In genomic region chr14:120297833-120298232, GRCm38 (mm10) we compare ENCODE assay signal across 13 mouse cellular contexts. TPM values are rescaled to one million over a fixed set of nuclear protein-coding genes. Genes with fewer than 3 reads are reported as not detected.
DNase-seq lines count a peak whose midpoint lies in the region; ATAC-seq and TF ChIP-seq lines count a peak whose summit lies in the region.
"Had no signal": no experiment of that assay in that cellular context is flagged by ENCODE, and none has a peak within 500 bp of the region (broad histone marks: within the 10 kb centered on the region; RNA-seq: fewer than 3 reads in every experiment).

No protein-coding gene starts in this region.

- no peak for TF ChIP-seq EP300 in lung, postnatal 0 days (IDR thresholded peaks at IDR 0.05)
- no peak for TF ChIP-seq EP300 in stomach, postnatal 0 days (optimal IDR thresholded peaks at IDR 0.05)

- H3K36me3 ChIP-seq in heart, embryonic 11.5 days (ENCODE audit: control insufficient read depth, insufficient read depth, low read length): no peaks in the 10 kb centered on the region
- H3K36me3 ChIP-seq in lung, postnatal 0 days (ENCODE audit: insufficient read depth, low read length): no peaks in the 10 kb centered on the region
- H3K36me3 ChIP-seq in intestine, embryonic 16.5 days (ENCODE audit: control insufficient read depth, insufficient read depth, low read length): no peaks in the 10 kb centered on the region
- H3K36me3 ChIP-seq in stomach, postnatal 0 days (ENCODE audit: control insufficient read depth, insufficient read depth, low read length): no peaks in the 10 kb centered on the region
- H3K36me3 ChIP-seq: hindbrain, embryonic 15.5 days; liver, embryonic 15.5 days had no signal

- WGBS in heart, embryonic 11.5 days (ENCODE audit: insufficient replicate concordance): 52% methylated on average over 6 of the region's 6 CpGs
- WGBS in lung, postnatal 0 days: 54% methylated on average over 6 of the region's 6 CpGs
- WGBS in intestine, embryonic 16.5 days: 49% methylated on average over 6 of the region's 6 CpGs
- 60% methylated on average over 6 of the region's 6 CpGs for WGBS in stomach, postnatal 0 days

- no peak for DNase-seq in heart, postnatal 25 days (ENCODE audit: low spot score)
- no peak for DNase-seq in lung, postnatal 0 days (ENCODE audit: low spot score)
- DNase-seq in lung, postnatal 10 days: no peak
- no peak for DNase-seq in stomach, postnatal 0 days (ENCODE audit: low spot score)
- DNase-seq in left cerebral cortex, postnatal 36 days (ENCODE audit: low spot score in 2 of 2): no peak
- DNase-seq in testis, postnatal 10 days (ENCODE audit: low spot score): no peak
- DNase-seq: cerebellum, adult 9-11 months; midbrain, embryonic 14.5 days had no signal

- H3K4me1 ChIP-seq in heart, embryonic 11.5 days (ENCODE audit: control insufficient read depth, insufficient read depth, low read length): peaks cover 65% of the 10 kb centered on the region
- H3K4me1 ChIP-seq in lung, postnatal 0 days (ENCODE audit: insufficient read depth, low read depth, low read length): peaks cover 60% of the 10 kb centered on the region
- H3K4me1 ChIP-seq in intestine, embryonic 16.5 days (ENCODE audit: control insufficient read depth, insufficient read depth, low read length): peaks cover 60% of the 10 kb centered on the region
- H3K4me1 ChIP-seq in stomach, postnatal 0 days (replicated peaks; ENCODE audit: control insufficient read depth, insufficient read depth): peaks cover 21% of the 10 kb centered on the region

- TF ChIP-seq CTCF in lung, postnatal 0 days (IDR thresholded peaks at IDR 0.05): no peak
- TF ChIP-seq CTCF in stomach, postnatal 0 days (IDR thresholded peaks at IDR 0.05; ENCODE audit: low read depth): no peak

- no peaks in the 10 kb centered on the region for H3K27me3 ChIP-seq in heart, embryonic 11.5 days (ENCODE audit: control insufficient read depth, insufficient read depth, low read length)
- no peaks in the 10 kb centered on the region for H3K27me3 ChIP-seq in lung, postnatal 0 days (replicated peaks; ENCODE audit: insufficient read depth, low read length)
- H3K27me3 ChIP-seq in intestine, embryonic 16.5 days (replicated peaks; ENCODE audit: control insufficient read depth, insufficient read depth, low read length): no peaks in the 10 kb centered on the region
- H3K27me3 ChIP-seq in stomach, postnatal 0 days (ENCODE audit: control insufficient read depth, insufficient read depth, low read length): no peaks in the 10 kb centered on the region
- H3K27me3 ChIP-seq: hindbrain, embryonic 15.5 days; liver, embryonic 15.5 days had no signal

- H3K9ac ChIP-seq in heart, embryonic 11.5 days (ENCODE audit: low read depth, low read length): peak overlapping the region; percentile 56; the same call in 1 of the 2 replicates
- H3K9ac ChIP-seq in lung, postnatal 0 days (replicated peaks; ENCODE audit: low read depth): no peak overlapping the region
- 0 out of 2 replicates have a peak overlapping the region, but pooled peaks have one; percentile 44 for H3K9ac ChIP-seq in intestine, embryonic 16.5 days (ENCODE audit: low read depth, low read length)
- no peak overlapping the region for H3K9ac ChIP-seq in stomach, postnatal 0 days (ENCODE audit: low read length)
- H3K9ac ChIP-seq: hindbrain, embryonic 15.5 days; liver, embryonic 15.5 days had no signal

- peak overlapping the region; percentile 12; the same call in 1 of the 2 replicates for H3K4me2 ChIP-seq in heart, embryonic 11.5 days
- peak overlapping the region; percentile 41; the same call in 1 of the 2 replicates for H3K4me2 ChIP-seq in lung, postnatal 0 days (replicated peaks; ENCODE audit: low read depth, low read length)
- peak overlapping the region; percentile 32; the same call in 1 of the 2 replicates for H3K4me2 ChIP-seq in intestine, embryonic 16.5 days (ENCODE audit: low read depth, low read length)
- H3K4me2 ChIP-seq in stomach, postnatal 0 days (replicated peaks; ENCODE audit: low read depth): peak overlapping the region; percentile 31; the same call in 1 of the 2 replicates
- H3K4me2 ChIP-seq: hindbrain, embryonic 15.5 days; liver, embryonic 15.5 days had no signal

- no peak overlapping the region for H3K4me3 ChIP-seq in heart, embryonic 11.5 days (ENCODE audit: low read depth, low read length)
- H3K4me3 ChIP-seq in lung, postnatal 0 days (ENCODE audit: low read depth, low read length): peak overlapping the region; percentile 15; the same call in 1 of the 2 replicates
- H3K4me3 ChIP-seq in intestine, embryonic 16.5 days (ENCODE audit: low read length): no peak overlapping the region
- H3K4me3 ChIP-seq in stomach, postnatal 0 days (ENCODE audit: low read depth, low read length): no peak overlapping the region
- H3K4me3 ChIP-seq: erythroblast, embryonic 14.5 days; hindbrain, embryonic 15.5 days; liver, embryonic 15.5 days had no signal

- intact Hi-C loops in heart, postnatal 25 days (cut with DNase I): loop anchor here (2.0 kb wide), 1 partner anchor 19 kb away; no protein-coding TSS in a partner anchor
- intact Hi-C loops in left cerebral cortex, postnatal 36 days (cut with DNase I): no loop called here

- peak overlapping the region; percentile 83 for H3K27ac ChIP-seq in heart, embryonic 11.5 days (ENCODE audit: low read depth, low read length)
- H3K27ac ChIP-seq in lung, postnatal 0 days (ENCODE audit: low read length): peak overlapping the region; percentile 73
- peak overlapping the region; percentile 89 for H3K27ac ChIP-seq in intestine, embryonic 16.5 days (ENCODE audit: low read length)
- peak overlapping the region; percentile 26; the same call in 1 of the 2 replicates for H3K27ac ChIP-seq in stomach, postnatal 0 days (replicated peaks)
- H3K27ac ChIP-seq: hindbrain, embryonic 15.5 days; liver, embryonic 15.5 days had no signal

- no peaks in the 10 kb centered on the region for H3K9me3 ChIP-seq in heart, embryonic 11.5 days (replicated peaks; ENCODE audit: control insufficient read depth, low read length)
- no peaks in the 10 kb centered on the region for H3K9me3 ChIP-seq in lung, postnatal 0 days (ENCODE audit: low read length)
- no peaks in the 10 kb centered on the region for H3K9me3 ChIP-seq in intestine, embryonic 16.5 days (ENCODE audit: control insufficient read depth, low read length)
- H3K9me3 ChIP-seq in stomach, postnatal 0 days (ENCODE audit: control insufficient read depth, low read length): no peaks in the 10 kb centered on the region
- H3K9me3 ChIP-seq: hindbrain, embryonic 15.5 days; liver, embryonic 15.5 days had no signal

- ATAC-seq in heart, embryonic 11.5 days (replicated peaks; ENCODE audit: insufficient number of reproducible peaks, low FRiP score, low TSS enrichment): no peak
- no peak for ATAC-seq in lung, postnatal 0 days
- ATAC-seq in intestine, embryonic 16.5 days: no peak
- no peak for ATAC-seq in stomach, postnatal 0 days (ENCODE audit: low FRiP score, low TSS enrichment)

RNA-seq across cellular contexts. Expression of gene Mbnl2, which starts 22.4 kb away (rescaled TPM):
- 107 and 126 TPM in 2 replicates for polyA plus RNA-seq in heart, embryonic 11.5 days (2014; fragmentation: Nextera tagmentation; extraction: Ambion mirVana)
- total RNA-seq in heart, postnatal 25 days (2021): 100 to 1,000 TPM; 234 to 252 TPM
- 171 and 176 TPM in 2 replicates for polyA plus RNA-seq in lung, postnatal 0 days (2015; fragmentation: Nextera tagmentation; extraction: Ambion mirVana)
- 114 and 127 TPM in 2 replicates for polyA plus RNA-seq in intestine, embryonic 16.5 days (2015; fragmentation: Nextera tagmentation; extraction: Ambion mirVana)
- 101 and 104 TPM in 2 replicates for polyA plus RNA-seq in stomach, postnatal 0 days (2015; fragmentation: Nextera tagmentation; extraction: Ambion mirVana)
- total RNA-seq in left cerebral cortex, postnatal 36 days (2021): 100 to 1,000 TPM; 223 to 270 TPM

Comparison
In these comparisons a context has a peak if more than half of its experiments do, and no peak if none do; other contexts are left out.
1. H3K27ac ChIP-seq: peak in every context shown above with its lines; median percentile 89 in intestine, embryonic 16.5 days; 83 in heart, embryonic 11.5 days; 73 in lung, postnatal 0 days; 26 in stomach, postnatal 0 days.
2. H3K9ac ChIP-seq: peak in heart, embryonic 11.5 days (single experiment) and intestine, embryonic 16.5 days (single experiment); none in lung, postnatal 0 days (single experiment) and stomach, postnatal 0 days (single experiment).
3. Peak in every context shown above with its lines, with median percentiles within 50 percentile points of each other: H3K4me2 ChIP-seq.